ENCODE assay signal across 28 mouse cellular contexts in genomic region chr11:54646420-54646819, GRCm38 (mm10).
A peak's percentile ranks its signal among the peaks of the same experiment; 100 is the strongest.
DNase-seq lines count a peak whose midpoint lies in the region; ATAC-seq and TF ChIP-seq lines count a peak whose summit lies in the region.
"Had no signal": no experiment of that assay in that cellular context is flagged by ENCODE, and none has a peak within 500 bp of the region (broad histone marks: within the 10 kb centered on the region; RNA-seq: fewer than 3 reads in every experiment).

No protein-coding gene starts in this region.

- no peaks in the 10 kb centered on the region for H3K27me3 ChIP-seq in midbrain, postnatal 0 days (ENCODE audit: insufficient read depth, low read length)
- no peaks in the 10 kb centered on the region for H3K27me3 ChIP-seq in midbrain, embryonic 15.5 days (replicated peaks)
- no peaks in the 10 kb centered on the region for H3K27me3 ChIP-seq in Patski
- H3K27me3 ChIP-seq: CH12.LX; embryonic facial prominence, embryonic 15.5 days; hindbrain, embryonic 15.5 days; neural tube, embryonic 12.5 days had no signal

- CTCF ChIA-PET in Patski (lab: Charles Lee), result interaction anchor here (0.9 kb wide), 1 partner anchor 20 kb away, joined by 3 read pairs; no protein-coding TSS in a partner anchor

- TF ChIP-seq CTCF in layer of hippocampus, adult 2 months (conservative IDR thresholded peaks at IDR 0.05), result peak; percentile 59
- TF ChIP-seq CTCF in midbrain, postnatal 0 days (IDR thresholded peaks at IDR 0.05), result peak; percentile 40
- peak; percentile 43 for TF ChIP-seq CTCF in Patski (IDR thresholded peaks at IDR 0.05)

- 0 out of 2 replicates have a peak, but pooled peaks cover 9% of the 10 kb centered on the region for H3K36me3 ChIP-seq in midbrain, postnatal 0 days (ENCODE audit: insufficient read depth, low read length)
- H3K36me3 ChIP-seq in midbrain, embryonic 15.5 days (replicated peaks), result peaks cover 10% of the 10 kb centered on the region; the same call in 1 of the 2 replicates

- H3K9me3 ChIP-seq in midbrain, postnatal 0 days (ENCODE audit: low read length), result no peaks in the 10 kb centered on the region
- H3K9me3 ChIP-seq in midbrain, embryonic 15.5 days, result no peaks in the 10 kb centered on the region
- H3K9me3 ChIP-seq: embryonic facial prominence, embryonic 10.5 days; embryonic facial prominence, embryonic 15.5 days; hindbrain, embryonic 10.5 days; hindbrain, embryonic 15.5 days; midbrain, embryonic 10.5 days; neural tube, embryonic 12.5 days had no signal

- no peak overlapping the region for H3K4me3 ChIP-seq in layer of hippocampus, adult 2 months
- H3K4me3 ChIP-seq in midbrain, postnatal 0 days (ENCODE audit: low read depth, low read length), result no peak overlapping the region
- H3K4me3 ChIP-seq in midbrain, embryonic 15.5 days, result no peak overlapping the region
- H3K4me3 ChIP-seq: embryonic facial prominence, embryonic 10.5 days; embryonic facial prominence, embryonic 15.5 days; hindbrain, embryonic 10.5 days; hindbrain, embryonic 15.5 days; midbrain, embryonic 10.5 days; myocyte; neural tube, embryonic 12.5 days had no signal

- H3K27ac ChIP-seq in layer of hippocampus, adult 2 months, result no peak overlapping the region
- no peak overlapping the region for H3K27ac ChIP-seq in midbrain, postnatal 0 days (ENCODE audit: low read depth, low read length)
- H3K27ac ChIP-seq in midbrain, embryonic 15.5 days, result no peak overlapping the region
- H3K27ac ChIP-seq: embryonic facial prominence, embryonic 10.5 days; embryonic facial prominence, embryonic 15.5 days; hindbrain, embryonic 10.5 days; hindbrain, embryonic 15.5 days; midbrain, embryonic 10.5 days; neural tube, embryonic 12.5 days had no signal

- no peak overlapping the region for H3K9ac ChIP-seq in midbrain, postnatal 0 days (replicated peaks; ENCODE audit: low read length, poor library complexity, severe bottlenecking)
- no peak overlapping the region for H3K9ac ChIP-seq in midbrain, embryonic 15.5 days
- H3K9ac ChIP-seq: embryonic facial prominence, embryonic 15.5 days; hindbrain, embryonic 15.5 days; neural tube, embryonic 12.5 days had no signal

- POLR2A ChIA-PET in Patski (lab: Charles Lee), result no interaction called here

- no peaks in the 10 kb centered on the region for H3K4me1 ChIP-seq in midbrain, postnatal 0 days (ENCODE audit: insufficient read depth, low read length)
- no peaks in the 10 kb centered on the region for H3K4me1 ChIP-seq in midbrain, embryonic 15.5 days
- H3K4me1 ChIP-seq: embryonic facial prominence, embryonic 10.5 days; embryonic facial prominence, embryonic 15.5 days; hindbrain, embryonic 10.5 days; hindbrain, embryonic 15.5 days; midbrain, embryonic 10.5 days; neural tube, embryonic 12.5 days had no signal

- no peak for DNase-seq in layer of hippocampus, adult 2 months (ENCODE audit: low spot score in 2 of 2)
- no peak for DNase-seq in layer of hippocampus, adult 11-12 months (ENCODE audit: low spot score)
- DNase-seq in midbrain, postnatal 0 days (ENCODE audit: low spot score), result no peak
- DNase-seq in Patski (ENCODE audit: low read depth, low spot score), result no peak
- no peak for DNase-seq in cerebellum, postnatal 14 days
- DNase-seq: adrenal gland, adult 8-10 months; cerebellum, adult 2 months; cerebellum, postnatal 25 days; heart, postnatal 14 days; kidney, adult 2 months; kidney, postnatal 36 days; layer of hippocampus, postnatal 36 days; liver; lung, postnatal 14 days; thymus, postnatal 14 days had no signal

- WGBS in midbrain, postnatal 0 days, result 90% methylated on average over 4 of the region's 4 CpGs
- WGBS in midbrain, embryonic 15.5 days, result 91% methylated on average over 4 of the region's 4 CpGs

- ATAC-seq in midbrain, postnatal 0 days (ENCODE audit: low FRiP score), result no peak
- no peak for ATAC-seq in midbrain, embryonic 15.5 days (replicated peaks)
- ATAC-seq in Patski, result no peak
- ATAC-seq in megakaryocyte progenitor cell, adult 5-6 weeks (replicated peaks; ENCODE audit: poor library complexity), result no peak
- ATAC-seq: forebrain, embryonic 14.5 days; inflammation-experienced regulatory T-cells, adult 6 months; midbrain, embryonic 16.5 days had no signal

- H3K4me2 ChIP-seq in midbrain, postnatal 0 days (ENCODE audit: low read depth, low read length, poor library complexity, severe bottlenecking), result no peak overlapping the region
- no peak overlapping the region for H3K4me2 ChIP-seq in midbrain, embryonic 15.5 days
- H3K4me2 ChIP-seq: embryonic facial prominence, embryonic 15.5 days; hindbrain, embryonic 15.5 days; neural tube, embryonic 12.5 days had no signal

- in situ Hi-C loops in Patski (cut with MboI; ENCODE audit: low pct_unique_long_range_greater_than_20kb), result no loop called here
